Mouse (Mus musculus): ENCODE results near the gene Ss18l1. TPM values are rescaled to one million over a fixed set of nuclear protein-coding genes. Genes with fewer than 3 reads are reported as not detected.

Gene Ss18l1
- polyA plus RNA-seq, 1 experiment = 7.4 TPM

- TF ChIP-seq POLR2A (IDR thresholded peaks at IDR 0.05; ENCODE audit: borderline replicate concordance, extremely low read depth, low read depth, low read length) = no peak
- TF ChIP-seq CTCF (IDR thresholded peaks at IDR 0.05; ENCODE audit: insufficient read depth, low read length) = no peak
- DNase-seq = no peak
- 0 out of 2 replicates have a peak, but pooled peaks cover 2% of the 10 kb centered on the region for H3K4me1 ChIP-seq (ENCODE audit: control insufficient read depth, insufficient read depth, low read length)
- WGBS = 58% methylated on average over 4 of the region's 4 CpGs
- no peak overlapping the region for H3K4me3 ChIP-seq (replicated peaks; ENCODE audit: extremely low read depth, low read depth, low read length)
Observed at GRCm38 (mm10) chr2:180017632-180018031, 24.7 kb upstream of the Ss18l1 start.

- no peak overlapping the region for H3K4me3 ChIP-seq (replicated peaks; ENCODE audit: extremely low read depth, low read depth, low read length)
- 76% methylated on average over 9 of the region's 9 CpGs for WGBS
- no peak for TF ChIP-seq POLR2A (IDR thresholded peaks at IDR 0.05; ENCODE audit: borderline replicate concordance, extremely low read depth, low read depth, low read length)
- no peak for TF ChIP-seq CTCF (IDR thresholded peaks at IDR 0.05; ENCODE audit: insufficient read depth, low read length)
- H3K4me1 ChIP-seq (ENCODE audit: control insufficient read depth, insufficient read depth, low read length) = 0 out of 2 replicates have a peak, but pooled peaks cover 2% of the 10 kb centered on the region
- no peak for DNase-seq
Observed at GRCm38 (mm10) chr2:180018573-180018972, 23.7 kb upstream of the Ss18l1 start.

GRCm38 (mm10) chr2:180020091-180020661 lies 22.1 kb upstream of the Ss18l1 start:
- no peak for TF ChIP-seq CTCF (IDR thresholded peaks at IDR 0.05; ENCODE audit: insufficient read depth, low read length)
- no peak for TF ChIP-seq POLR2A (IDR thresholded peaks at IDR 0.05; ENCODE audit: borderline replicate concordance, extremely low read depth, low read depth, low read length)
- WGBS = 78% methylated on average over 7 of the region's 7 CpGs
- no peak for DNase-seq
- Histone ChIP-seq H3K4me3 (replicated peaks; ENCODE audit: extremely low read depth, low read depth, low read length) (no peak overlapping the region), H3K4me1 (ENCODE audit: control insufficient read depth, insufficient read depth, low read length) (0 out of 2 replicates have a peak, but pooled peaks cover 2% of the 10 kb centered on the region)

GRCm38 (mm10) chr2:180020919-180021318 lies 21.4 kb upstream of the Ss18l1 start:
- 68% methylated on average over 8 of the region's 8 CpGs for WGBS
- no peak overlapping the region for H3K4me3 ChIP-seq (replicated peaks; ENCODE audit: extremely low read depth, low read depth, low read length)
- no peak for TF ChIP-seq CTCF (IDR thresholded peaks at IDR 0.05; ENCODE audit: insufficient read depth, low read length)
- TF ChIP-seq POLR2A (IDR thresholded peaks at IDR 0.05; ENCODE audit: borderline replicate concordance, extremely low read depth, low read depth, low read length) = no peak
- no peak for DNase-seq
- 0 out of 2 replicates have a peak, but pooled peaks cover 2% of the 10 kb centered on the region for H3K4me1 ChIP-seq (ENCODE audit: control insufficient read depth, insufficient read depth, low read length)

GRCm38 (mm10) chr2:180022751-180023150 lies 19.6 kb upstream of the Ss18l1 start:
- TF ChIP-seq CTCF (IDR thresholded peaks at IDR 0.05; ENCODE audit: insufficient read depth, low read length) (no peak), POLR2A (IDR thresholded peaks at IDR 0.05; ENCODE audit: borderline replicate concordance, extremely low read depth, low read depth, low read length) (no peak)
- Histone ChIP-seq H3K4me3 (replicated peaks; ENCODE audit: extremely low read depth, low read depth, low read length) (no peak overlapping the region), H3K4me1 (ENCODE audit: control insufficient read depth, insufficient read depth, low read length) (no peaks in the 10 kb centered on the region; the same call in 1 of the 2 replicates)
- 52% methylated on average over 6 of the region's 6 CpGs for WGBS
- no peak for DNase-seq

GRCm38 (mm10) chr2:180024401-180025098 lies 17.8 kb upstream of the Ss18l1 start, which contains the start of gene Lsm14b:
Gene Lsm14b, plus strand, starts transcription at chr2:180024987.
- DNase-seq = peak; percentile 97
- under 1% methylated on average over 77 of the region's 80 CpGs for WGBS
- H3K4me1 ChIP-seq (ENCODE audit: control insufficient read depth, insufficient read depth, low read length) = no peaks in the 10 kb centered on the region; the same call in 1 of the 2 replicates
- TF ChIP-seq CTCF (IDR thresholded peaks at IDR 0.05; ENCODE audit: insufficient read depth, low read length) (no peak), POLR2A (IDR thresholded peaks at IDR 0.05; ENCODE audit: borderline replicate concordance, extremely low read depth, low read depth, low read length) (peak; percentile 61; the same call in 1 of the 2 replicates)
- H3K4me3 ChIP-seq (replicated peaks; ENCODE audit: extremely low read depth, low read depth, low read length) = peak within 1 kb of the TSS; percentile 85

GRCm38 (mm10) chr2:180025135-180025860 lies 17.0 kb upstream of the Ss18l1 start:
- TF ChIP-seq POLR2A (IDR thresholded peaks at IDR 0.05; ENCODE audit: borderline replicate concordance, extremely low read depth, low read depth, low read length) (no peak), CTCF (IDR thresholded peaks at IDR 0.05; ENCODE audit: insufficient read depth, low read length) (no peak)
- H3K4me1 ChIP-seq (ENCODE audit: control insufficient read depth, insufficient read depth, low read length) = no peaks in the 10 kb centered on the region; the same call in 1 of the 2 replicates
- DNase-seq = no peak
- WGBS = under 1% methylated on average over 84 of the region's 84 CpGs
- H3K4me3 ChIP-seq (replicated peaks; ENCODE audit: extremely low read depth, low read depth, low read length) = peak overlapping the region; percentile 82

GRCm38 (mm10) chr2:180025861-180026200 lies 16.5 kb upstream of the Ss18l1 start:
- 13% methylated on average over 6 of the region's 6 CpGs for WGBS
- Histone ChIP-seq H3K4me3 (replicated peaks; ENCODE audit: extremely low read depth, low read depth, low read length) (peak overlapping the region; percentile 82), H3K4me1 (ENCODE audit: control insufficient read depth, insufficient read depth, low read length) (no peaks in the 10 kb centered on the region; the same call in 1 of the 2 replicates)
- no peak for DNase-seq
- no peak for TF ChIP-seq CTCF (IDR thresholded peaks at IDR 0.05; ENCODE audit: insufficient read depth, low read length)
- no peak for TF ChIP-seq POLR2A (IDR thresholded peaks at IDR 0.05; ENCODE audit: borderline replicate concordance, extremely low read depth, low read depth, low read length)

- no peak overlapping the region for H3K4me3 ChIP-seq (replicated peaks; ENCODE audit: extremely low read depth, low read depth, low read length)
- H3K4me1 ChIP-seq (ENCODE audit: control insufficient read depth, insufficient read depth, low read length) = no peaks in the 10 kb centered on the region; the same call in 1 of the 2 replicates
- DNase-seq = no peak
- TF ChIP-seq CTCF (IDR thresholded peaks at IDR 0.05; ENCODE audit: insufficient read depth, low read length) = no peak
- no peak for TF ChIP-seq POLR2A (IDR thresholded peaks at IDR 0.05; ENCODE audit: borderline replicate concordance, extremely low read depth, low read depth, low read length)
- WGBS = 79% methylated on average over 9 of the region's 9 CpGs
Observed at GRCm38 (mm10) chr2:180027768-180028167, 14.5 kb upstream of the Ss18l1 start.
